In genomic region chr1:86582451-86583096, GRCm38 (mm10) we compare ENCODE assay signal across 7 mouse cellular contexts. TPM values are rescaled to one million over a fixed set of nuclear protein-coding genes. Genes with fewer than 3 reads are reported as not detected.
A peak's percentile ranks its signal among the peaks of the same experiment; 100 is the strongest.
DNase-seq lines count a peak whose midpoint lies in the region; ATAC-seq and TF ChIP-seq lines count a peak whose summit lies in the region.

Gene Pde6d (minus strand): TSS chr1:86582629.
Gene Cops7b (plus strand): TSS chr1:86582904.

- H3K4me1 ChIP-seq in embryonic facial prominence, embryonic 10.5 days = peaks cover 29% of the 10 kb centered on the region
- no peaks in the 10 kb centered on the region for H3K4me1 ChIP-seq in intestine, postnatal 0 days (replicated peaks; ENCODE audit: control insufficient read depth, insufficient read depth, low read length)
- peaks cover 15% of the 10 kb centered on the region for H3K4me1 ChIP-seq in midbrain, embryonic 12.5 days
- peaks cover 6% of the 10 kb centered on the region for H3K4me1 ChIP-seq in small intestine, adult 2 months (ENCODE audit: control insufficient read depth, insufficient read depth, insufficient read length, low read length)

- H3K27me3 ChIP-seq in embryonic facial prominence, embryonic 10.5 days (replicated peaks; ENCODE audit: low read depth, poor library complexity, severe bottlenecking) = no peaks in the 10 kb centered on the region
- no peaks in the 10 kb centered on the region for H3K27me3 ChIP-seq in intestine, postnatal 0 days (replicated peaks; ENCODE audit: control insufficient read depth, insufficient read depth, low read length)
- H3K27me3 ChIP-seq in midbrain, embryonic 12.5 days = no peaks in the 10 kb centered on the region
- no peaks in the 10 kb centered on the region for H3K27me3 ChIP-seq in small intestine, adult 2 months (ENCODE audit: control insufficient read depth, insufficient read depth, low read length)

- peak within 1 kb of the TSS; percentile 81 for H3K4me2 ChIP-seq in intestine, postnatal 0 days (replicated peaks; ENCODE audit: low read depth)
- peak within 1 kb of the TSS; percentile 87 for H3K4me2 ChIP-seq in midbrain, embryonic 12.5 days (replicated peaks)

- under 1% methylated on average over 26 of the region's 26 CpGs for WGBS in embryonic facial prominence, embryonic 10.5 days
- WGBS in intestine, postnatal 0 days = under 1% methylated on average over 26 of the region's 26 CpGs
- WGBS in midbrain, embryonic 12.5 days = under 1% methylated on average over 26 of the region's 26 CpGs
- WGBS in small intestine, adult 2 months = under 1% methylated on average over 26 of the region's 26 CpGs

- H3K4me3 ChIP-seq in embryonic facial prominence, embryonic 10.5 days = peak within 1 kb of the TSS; percentile 94
- peak within 1 kb of the TSS; percentile 85 for H3K4me3 ChIP-seq in intestine, postnatal 0 days (ENCODE audit: low read depth, low read length)
- peak within 1 kb of the TSS; percentile 86 for H3K4me3 ChIP-seq in midbrain, embryonic 12.5 days
- peak within 1 kb of the TSS; percentile 76 for H3K4me3 ChIP-seq in small intestine, adult 2 months (ENCODE audit: low read depth, low read length)

- peaks cover 11% of the 10 kb centered on the region for H3K36me3 ChIP-seq in embryonic facial prominence, embryonic 10.5 days (replicated peaks)
- no peaks in the 10 kb centered on the region for H3K36me3 ChIP-seq in intestine, postnatal 0 days (ENCODE audit: control insufficient read depth, insufficient read depth)
- 0 out of 2 replicates have a peak, but pooled peaks cover 4% of the 10 kb centered on the region for H3K36me3 ChIP-seq in midbrain, embryonic 12.5 days
- no peaks in the 10 kb centered on the region for H3K36me3 ChIP-seq in small intestine, adult 2 months (ENCODE audit: control insufficient read depth, insufficient read depth, low read length)

- no peaks in the 10 kb centered on the region for H3K9me3 ChIP-seq in embryonic facial prominence, embryonic 10.5 days
- H3K9me3 ChIP-seq in intestine, postnatal 0 days (ENCODE audit: control insufficient read depth) = no peaks in the 10 kb centered on the region
- no peaks in the 10 kb centered on the region for H3K9me3 ChIP-seq in midbrain, embryonic 12.5 days

- TF ChIP-seq POLR2A in small intestine, adult 2 months (IDR thresholded peaks at IDR 0.05; ENCODE audit: low read depth, low read length) = no peak

- intact Hi-C loops in left cerebral cortex, postnatal 4 days (cut with DNase I) = no loop called here

- H3K9ac ChIP-seq in intestine, postnatal 0 days (ENCODE audit: low read depth, low read length) = peak within 1 kb of the TSS; percentile 72
- H3K9ac ChIP-seq in midbrain, embryonic 12.5 days (replicated peaks) = peak within 1 kb of the TSS; percentile 91

- ATAC-seq in intestine, postnatal 0 days = peak; percentile 97
- peak; percentile 98 for ATAC-seq in midbrain, embryonic 12.5 days (ENCODE audit: low FRiP score, low read depth)

- TF ChIP-seq CTCF in intestine, postnatal 0 days (IDR thresholded peaks at IDR 0.05; ENCODE audit: low read depth) = no peak
- no peak for TF ChIP-seq CTCF in small intestine, adult 2 months (IDR thresholded peaks at IDR 0.05; ENCODE audit: extremely low read depth, insufficient read length, insufficient replicate concordance, low read depth, low read length)

- DNase-seq in adrenal gland, postnatal 10 days = peak; percentile 96
- peak; percentile 92 for DNase-seq in embryonic facial prominence, embryonic 10.5 days (ENCODE audit: low spot score)
- DNase-seq in gonadal fat pad, adult 2 months (ENCODE audit: low read depth) = peak; percentile 89
- peak; percentile 96 for DNase-seq in left cerebral cortex, postnatal 4 days

- peak within 1 kb of the TSS; percentile 93 for H3K27ac ChIP-seq in embryonic facial prominence, embryonic 10.5 days (replicated peaks)
- peak within 1 kb of the TSS; percentile 23; the same call in 1 of the 2 replicates for H3K27ac ChIP-seq in intestine, postnatal 0 days (ENCODE audit: low read depth, low read length)
- peak within 1 kb of the TSS; percentile 62; the same call in 1 of the 2 replicates for H3K27ac ChIP-seq in midbrain, embryonic 12.5 days (replicated peaks)
- H3K27ac ChIP-seq in small intestine, adult 2 months (ENCODE audit: insufficient read depth, low read depth, low read length) = no peak within 1 kb of the TSS

RNA-seq across cellular contexts. Expression of gene Pde6d, which starts in this region (rescaled TPM):
- 10 to 100 TPM; 28.8 to 32.8 TPM for total RNA-seq in adrenal gland, postnatal 10 days (2021)
- polyA plus RNA-seq in embryonic facial prominence, embryonic 10.5 days (2016; fragmentation: Nextera tagmentation; extraction: Ambion mirVana) = 60.8 and 61.2 TPM in 2 replicates
- 15.7 and 17.5 TPM in 2 replicates for polyA plus RNA-seq in gonadal fat pad, adult 2 months (2012; rRNA removed)
- 41.9 and 42.6 TPM in 2 replicates for polyA plus RNA-seq in intestine, postnatal 0 days (2015; fragmentation: Nextera tagmentation; extraction: Ambion mirVana)
- 10 to 100 TPM; 74.4 to 74.5 TPM for total RNA-seq in left cerebral cortex, postnatal 4 days (2021)
- polyA plus RNA-seq in midbrain, embryonic 12.5 days (2016; fragmentation: Nextera tagmentation; extraction: Ambion mirVana) = 96.6 and 104 TPM in 2 replicates
- polyA plus RNA-seq in small intestine, adult 2 months (2012; rRNA removed) = 4.0 and 9.7 TPM in 2 replicates

RNA-seq across cellular contexts. Expression of gene Cops7b, which starts in this region (rescaled TPM):
- 10 to 100 TPM; 10.4 to 15.0 TPM for total RNA-seq in adrenal gland, postnatal 10 days (2021)
- polyA plus RNA-seq in embryonic facial prominence, embryonic 10.5 days (2016; fragmentation: Nextera tagmentation; extraction: Ambion mirVana) = 74.1 and 75.7 TPM in 2 replicates
- 28.3 and 31.2 TPM in 2 replicates for polyA plus RNA-seq in gonadal fat pad, adult 2 months (2012; rRNA removed)
- polyA plus RNA-seq in intestine, postnatal 0 days (2015; fragmentation: Nextera tagmentation; extraction: Ambion mirVana) = 14.2 and 15.7 TPM in 2 replicates
- total RNA-seq in left cerebral cortex, postnatal 4 days (2021) = 10 to 100 TPM; 34.2 to 36.5 TPM
- 62.4 and 62.6 TPM in 2 replicates for polyA plus RNA-seq in midbrain, embryonic 12.5 days (2016; fragmentation: Nextera tagmentation; extraction: Ambion mirVana)
- 10.7 and 18.4 TPM in 2 replicates for polyA plus RNA-seq in small intestine, adult 2 months (2012; rRNA removed)
